Mouse (Mus musculus) embryonic facial prominence, embryonic 12.5 days (tissue): ENCODE measurements at regions not wholly inside any gene's neighbourhood (a gene's known extent, or its start where the extent isn't known, plus 50 kb on each side); places are given as distances from the start of the nearest gene placed in this dataset.
"Not testable (repeated sequence)": the region's sequence is repeated elsewhere in the genome, so short reads cannot be mapped to it uniquely, and the experiment has no call there.

Experiments
- ATAC-seq: fragments of 200-750 bp; cut with Nextera tagmentation; 2 replicates; pipeline ENCODE4 v1.8.0; 2017; ENCODE audit not compliant: insufficient number of reproducible peaks, insufficient read depth, low FRiP score, low TSS enrichment
- H3K27ac ChIP-seq: fragments of 300-500 bp; sonication (generic); 2 replicates; pipeline ENCODE4 v1.5.1; 2016; ENCODE audit warnings: mild to moderate bottlenecking
- H3K27me3 ChIP-seq: fragments of 300-500 bp; sonication (generic); 2 replicates; pipeline ENCODE4 v1.6.1; 2016; ENCODE audit warnings: mild to moderate bottlenecking, moderate library complexity
- H3K36me3 ChIP-seq: fragments of 300-500 bp; sonication (generic); 2 replicates; pipeline ENCODE4 v1.6.1; 2016; ENCODE audit warnings: mild to moderate bottlenecking
- H3K4me1 ChIP-seq: fragments of 300-500 bp; sonication (generic); 2 replicates; pipeline ENCODE4 v1.6.1; 2016
- H3K4me2 ChIP-seq: fragments of 300-500 bp; sonication (generic); replicated peaks from 2 replicates; pipeline ENCODE4 v1.6.1; 2016; ENCODE audit warnings: mild to moderate bottlenecking, moderate library complexity
- H3K4me3 ChIP-seq: fragments of 300-500 bp; sonication (generic); 2 replicates; pipeline ENCODE4 v1.5.1; 2016; ENCODE audit warnings: mild to moderate bottlenecking
- H3K9ac ChIP-seq: fragments of 300-500 bp; sonication (generic); 2 replicates; pipeline ENCODE4 v1.6.1; 2016; ENCODE audit warnings: mild to moderate bottlenecking, moderate library complexity
- H3K9me3 ChIP-seq: fragments of 300-500 bp; sonication (generic); 2 replicates; pipeline ENCODE4 v1.6.1; 2016; ENCODE audit warnings: mild to moderate bottlenecking, moderate library complexity
- WGBS: fragments of 180-500 bp; shearing (Covaris S2); methylation state at CpG from one replicate; pipeline ENCODE4 v1.1.7; 2016; 5-methylcytosine and 5-hydroxymethylcytosine counted together

GRCm38 (mm10) chr4:93555787-93556760 is 220.8 kb upstream of the Tusc1 start:
- no peak overlapping the region for H3K4me3 ChIP-seq
- H3K27me3 ChIP-seq = no peaks in the 10 kb centered on the region
- no peak overlapping the region for H3K4me2 ChIP-seq
- no peaks in the 10 kb centered on the region for H3K4me1 ChIP-seq
- 73% methylated on average over 5 of the region's 5 CpGs for WGBS
- no peak overlapping the region for H3K9ac ChIP-seq
- no peak overlapping the region for H3K27ac ChIP-seq
- no peaks in the 10 kb centered on the region for H3K36me3 ChIP-seq
- H3K9me3 ChIP-seq = no peaks in the 10 kb centered on the region
- ATAC-seq = no peak

DNA sequence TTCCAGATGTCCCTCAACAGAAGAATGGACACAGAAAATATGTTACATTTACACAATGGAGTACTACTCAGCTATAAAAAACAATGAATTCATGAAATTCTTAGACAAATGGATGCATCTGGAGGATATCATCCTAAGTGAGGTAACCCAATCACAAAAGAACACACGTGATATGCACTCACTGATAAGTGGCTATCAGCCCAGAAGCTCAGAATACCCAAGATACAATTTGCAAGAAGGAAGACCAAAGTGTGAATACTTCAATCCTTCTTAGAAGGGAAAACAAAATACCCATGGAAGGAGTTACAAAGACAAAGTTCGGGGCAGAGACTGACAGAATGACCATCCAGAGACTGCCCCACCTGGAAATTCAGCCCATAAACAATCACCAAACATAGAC is 219.9 kb upstream of the Tusc1 start:
- ATAC-seq, H3K4me2 ChIP-seq, H3K9me3 ChIP-seq, H3K4me3 ChIP-seq, H3K36me3 ChIP-seq, H3K9ac ChIP-seq, H3K27ac ChIP-seq, H3K4me1 ChIP-seq, H3K27me3 ChIP-seq: not testable (repeated sequence)
- 69% methylated on average over 2 of the region's 2 CpGs for WGBS

GRCm38 (mm10) chr4:93552489-93553160 is 217.3 kb upstream of the Tusc1 start:
- Histone ChIP-seq H3K4me2 (no peak overlapping the region), H3K27ac (no peak overlapping the region), H3K4me3 (no peak overlapping the region), H3K9me3 (no peaks in the 10 kb centered on the region), H3K9ac (no peak overlapping the region), H3K27me3 (no peaks in the 10 kb centered on the region), H3K4me1 (no peaks in the 10 kb centered on the region), H3K36me3 (no peaks in the 10 kb centered on the region)
- 84% methylated on average over 4 of the region's 4 CpGs for WGBS
- no peak for ATAC-seq

DNA sequence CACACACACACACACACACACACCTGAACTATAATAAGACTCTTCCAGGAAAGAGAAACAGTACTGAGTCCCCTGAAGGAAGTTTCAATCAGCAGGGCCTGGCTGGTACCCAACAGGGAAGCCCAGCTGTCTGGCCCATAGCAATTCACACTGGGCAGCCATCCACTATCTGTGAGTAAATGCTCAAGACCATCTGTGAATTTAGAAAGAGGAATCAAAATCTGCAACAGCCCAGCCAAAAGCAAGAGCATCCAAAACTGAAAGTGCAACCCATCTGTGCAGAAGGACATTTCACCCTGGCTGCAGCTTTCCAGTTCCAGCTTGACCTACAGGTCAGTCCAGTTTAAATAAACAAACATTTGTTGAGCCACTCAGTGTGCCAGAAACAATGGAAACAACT is 215.8 kb upstream of the Tusc1 start:
- no peak overlapping the region for H3K4me2 ChIP-seq
- H3K27me3 ChIP-seq = no peaks in the 10 kb centered on the region
- H3K36me3 ChIP-seq = no peaks in the 10 kb centered on the region
- no peaks in the 10 kb centered on the region for H3K9me3 ChIP-seq
- no peak overlapping the region for H3K4me3 ChIP-seq
- H3K9ac ChIP-seq = no peak overlapping the region
- no peak for ATAC-seq
- no peak overlapping the region for H3K27ac ChIP-seq
- H3K4me1 ChIP-seq = no peaks in the 10 kb centered on the region

- H3K4me2 ChIP-seq = no peak overlapping the region
- no peaks in the 10 kb centered on the region for H3K27me3 ChIP-seq
- H3K27ac ChIP-seq = no peak overlapping the region
- H3K4me1 ChIP-seq = no peaks in the 10 kb centered on the region
- H3K9me3 ChIP-seq = no peaks in the 10 kb centered on the region
- no peak overlapping the region for H3K9ac ChIP-seq
- no peaks in the 10 kb centered on the region for H3K36me3 ChIP-seq
- WGBS = 62% methylated on average over 4 of the region's 4 CpGs
- no peak for ATAC-seq
- H3K4me3 ChIP-seq = no peak overlapping the region
These were observed 205.3 kb upstream of the Tusc1 start for GRCm38 (mm10) chr4:93540588-93540987.

GRCm38 (mm10) chr4:93527382-93527781 is 192.1 kb upstream of the Tusc1 start:
- WGBS = 76% methylated on average over 2 of the region's 2 CpGs
- no peaks in the 10 kb centered on the region for H3K36me3 ChIP-seq
- no peaks in the 10 kb centered on the region for H3K4me1 ChIP-seq
- ATAC-seq = no peak
- H3K27me3 ChIP-seq = no peaks in the 10 kb centered on the region
- H3K4me3 ChIP-seq = no peak overlapping the region
- H3K9ac ChIP-seq = no peak overlapping the region
- H3K27ac ChIP-seq = no peak overlapping the region
- H3K9me3 ChIP-seq = no peaks in the 10 kb centered on the region
- H3K4me2 ChIP-seq = no peak overlapping the region

- no peak for ATAC-seq
- Histone ChIP-seq H3K4me3 (no peak overlapping the region), H3K9me3 (no peaks in the 10 kb centered on the region), H3K9ac (no peak overlapping the region), H3K27ac (no peak overlapping the region), H3K4me1 (no peaks in the 10 kb centered on the region), H3K36me3 (no peaks in the 10 kb centered on the region), H3K27me3 (no peaks in the 10 kb centered on the region), H3K4me2 (no peak overlapping the region)
- WGBS = 88% methylated on average over 5 of the region's 5 CpGs
These were observed 185.3 kb upstream of the Tusc1 start for GRCm38 (mm10) chr4:93520454-93521100.

- Histone ChIP-seq H3K4me3 (no peak overlapping the region), H3K36me3 (no peaks in the 10 kb centered on the region), H3K4me1 (no peaks in the 10 kb centered on the region), H3K9me3 (no peaks in the 10 kb centered on the region), H3K4me2 (no peak overlapping the region), H3K27ac (no peak overlapping the region), H3K27me3 (no peaks in the 10 kb centered on the region), H3K9ac (no peak overlapping the region)
- 84% methylated on average over 5 of the region's 5 CpGs for WGBS
- ATAC-seq = no peak
These were observed 183.6 kb upstream of the Tusc1 start for GRCm38 (mm10) chr4:93518925-93519324.

GRCm38 (mm10) chr4:93510771-93511170 is 175.5 kb upstream of the Tusc1 start:
- H3K9ac ChIP-seq = no peak overlapping the region
- H3K36me3 ChIP-seq = no peaks in the 10 kb centered on the region
- H3K4me3 ChIP-seq = no peak overlapping the region
- H3K27ac ChIP-seq = no peak overlapping the region
- no peaks in the 10 kb centered on the region for H3K4me1 ChIP-seq
- 20% methylated on average over 1 of the region's 1 CpGs for WGBS
- no peak for ATAC-seq
- H3K9me3 ChIP-seq = no peaks in the 10 kb centered on the region
- no peak overlapping the region for H3K4me2 ChIP-seq
- no peaks in the 10 kb centered on the region for H3K27me3 ChIP-seq

DNA sequence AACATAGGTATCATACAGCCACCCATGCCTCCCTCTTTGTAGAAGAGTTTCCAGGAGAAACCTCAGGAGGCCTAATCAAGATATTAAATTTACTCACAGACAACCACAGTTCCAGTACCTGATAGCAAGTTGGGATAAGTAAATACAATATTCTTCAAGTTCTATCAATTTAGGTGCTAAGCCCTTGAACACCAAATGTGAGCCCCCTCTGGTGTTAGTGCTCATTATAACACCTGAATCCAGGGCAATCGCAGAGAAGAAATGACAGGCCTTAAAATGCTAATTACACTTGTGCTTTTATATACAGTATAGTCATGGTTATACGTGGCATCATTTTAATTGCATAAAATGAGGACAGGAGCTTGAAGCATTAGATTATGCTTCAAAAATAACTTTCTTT is 161.6 kb upstream of the Tusc1 start:
- H3K4me2 ChIP-seq = no peak overlapping the region
- no peaks in the 10 kb centered on the region for H3K36me3 ChIP-seq
- H3K27me3 ChIP-seq = no peaks in the 10 kb centered on the region
- no peak overlapping the region for H3K27ac ChIP-seq
- H3K9ac ChIP-seq = no peak overlapping the region
- H3K4me1 ChIP-seq = no peaks in the 10 kb centered on the region
- no peak overlapping the region for H3K4me3 ChIP-seq
- no peaks in the 10 kb centered on the region for H3K9me3 ChIP-seq
- 73% methylated on average over 2 of the region's 2 CpGs for WGBS
- ATAC-seq = no peak

DNA sequence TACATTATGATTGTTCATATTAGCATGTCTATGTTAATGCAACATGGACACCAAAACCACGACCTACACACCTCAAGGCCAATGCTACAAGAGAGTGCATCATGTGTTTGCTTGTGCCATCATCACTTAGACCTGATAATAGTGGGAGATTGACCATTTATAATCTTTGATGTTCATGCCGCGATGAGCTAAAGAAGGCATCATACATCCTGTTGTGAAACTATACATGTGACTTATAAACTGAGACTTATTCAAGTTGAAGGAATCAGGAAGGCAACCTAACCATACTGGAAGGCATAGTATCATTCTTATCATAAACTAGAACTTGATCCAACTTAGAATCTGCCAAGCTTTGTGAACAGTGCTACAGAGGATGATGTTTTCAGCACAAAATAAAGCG is 159.0 kb upstream of the Tusc1 start:
- ATAC-seq = no peak

DNA sequence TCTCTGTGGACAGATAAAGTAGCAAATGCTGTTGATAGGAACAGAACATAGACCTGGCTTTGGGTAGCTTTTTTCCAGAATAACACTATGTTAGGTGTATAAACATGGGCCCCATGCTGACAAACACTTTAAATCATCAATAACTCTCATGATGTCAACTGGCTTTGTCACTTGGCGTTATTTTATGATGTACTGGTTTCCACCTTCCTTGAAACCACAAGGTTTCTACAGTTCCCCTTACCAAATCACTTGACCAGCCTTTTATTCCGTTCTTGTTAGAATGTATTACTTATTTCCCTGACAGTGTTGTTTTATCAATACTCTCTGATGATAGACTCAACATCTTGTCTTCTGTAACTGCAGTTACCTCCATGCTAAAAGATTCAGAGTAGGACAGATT is 158.6 kb upstream of the Tusc1 start:
- 76% methylated on average over 2 of the region's 2 CpGs for WGBS
- Histone ChIP-seq H3K4me3 (no peak overlapping the region), H3K9ac (no peak overlapping the region), H3K27ac (no peak overlapping the region), H3K4me2 (no peak overlapping the region), H3K9me3 (no peaks in the 10 kb centered on the region), H3K4me1 (no peaks in the 10 kb centered on the region), H3K27me3 (no peaks in the 10 kb centered on the region), H3K36me3 (no peaks in the 10 kb centered on the region)
- no peak for ATAC-seq

More for the DNA sequence above, 159.0 kb upstream of the Tusc1 start:
- H3K27me3 ChIP-seq = no peaks in the 10 kb centered on the region
- no peaks in the 10 kb centered on the region for H3K36me3 ChIP-seq
- H3K4me2 ChIP-seq = no peak overlapping the region
- no peaks in the 10 kb centered on the region for H3K4me1 ChIP-seq
- no peaks in the 10 kb centered on the region for H3K9me3 ChIP-seq
- H3K27ac ChIP-seq = no peak overlapping the region
- no peak overlapping the region for H3K4me3 ChIP-seq
- WGBS = 90% methylated on average over 4 of the region's 4 CpGs
- H3K9ac ChIP-seq = no peak overlapping the region
